Mouse (Mus musculus) kidney, adult 18-20 months (tissue): ENCODE data around the gene Syt1.

Experiments
- DNase-seq: peaks from one replicate; pipeline ENCODE4 v3.0.0; 2021

Gene Syt1

GRCm38 (mm10) chr10:108504925-108505324, 505.9 kb downstream of the Syt1 start:
- DNase-seq: peak; percentile 26

DNA sequence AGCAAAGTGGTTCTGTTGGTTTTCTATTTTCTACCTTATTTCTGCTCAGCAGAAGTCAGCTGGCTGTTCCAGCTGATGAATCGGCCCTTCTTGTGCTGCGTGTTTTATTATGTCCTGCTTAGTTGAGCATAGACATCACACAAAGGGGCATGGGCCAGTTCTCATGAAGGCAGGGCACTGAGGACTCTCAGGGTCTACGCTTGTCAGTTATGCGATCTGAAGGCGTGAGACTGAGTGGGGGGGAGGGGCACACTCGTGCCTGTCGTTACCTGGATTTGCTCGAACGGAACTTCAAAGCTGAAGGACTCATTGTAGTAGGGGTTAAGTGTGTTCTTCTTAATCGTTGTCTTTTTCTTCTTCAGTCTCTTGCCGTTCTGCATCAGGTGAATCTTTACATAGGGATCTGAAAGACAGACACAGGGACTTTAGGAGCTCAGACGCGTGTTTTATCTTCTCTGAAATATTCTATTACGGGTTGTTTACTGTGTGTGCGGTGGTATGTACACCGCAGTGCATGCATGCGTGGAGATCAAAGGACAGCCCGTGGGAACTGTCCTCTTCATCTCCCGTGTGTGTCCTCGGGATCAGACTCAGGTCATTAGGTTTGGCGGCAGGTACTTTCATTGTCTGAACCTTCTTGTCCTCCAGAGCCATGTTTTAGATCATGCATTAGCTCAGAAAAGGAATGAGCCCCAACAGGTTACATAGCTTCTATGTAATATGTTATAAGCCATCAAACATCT, 506.5 kb downstream of the Syt1 start:
- no peak for DNase-seq

DNA sequence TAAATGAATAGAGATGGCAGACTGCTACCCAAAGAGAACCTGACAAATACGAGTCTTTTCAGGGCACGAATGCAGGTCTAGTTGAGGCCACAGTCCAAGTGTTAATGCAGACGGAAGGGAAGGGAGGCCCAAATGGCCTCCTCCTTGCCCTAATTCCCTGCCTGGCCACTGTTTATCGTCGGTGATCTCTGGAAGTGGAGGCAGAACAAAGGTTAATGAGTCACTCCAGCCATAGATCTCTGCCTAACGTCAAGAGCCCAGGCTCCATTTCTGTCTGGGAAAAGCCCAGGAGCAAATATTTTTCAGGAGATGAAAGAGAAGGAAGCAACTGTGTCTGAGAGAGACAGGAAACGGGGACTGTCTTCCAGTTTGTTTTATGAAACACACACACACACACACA, 520.6 kb downstream of the Syt1 start:
- DNase-seq: no peak

GRCm38 (mm10) chr10:108483991-108484390, 526.8 kb downstream of the Syt1 start:
- DNase-seq: no peak

GRCm38 (mm10) chr10:108480146-108480850, 530.5 kb downstream of the Syt1 start:
- no peak for DNase-seq

GRCm38 (mm10) chr10:108470319-108470955, 540.3 kb downstream of the Syt1 start:
- DNase-seq: no peak

DNA sequence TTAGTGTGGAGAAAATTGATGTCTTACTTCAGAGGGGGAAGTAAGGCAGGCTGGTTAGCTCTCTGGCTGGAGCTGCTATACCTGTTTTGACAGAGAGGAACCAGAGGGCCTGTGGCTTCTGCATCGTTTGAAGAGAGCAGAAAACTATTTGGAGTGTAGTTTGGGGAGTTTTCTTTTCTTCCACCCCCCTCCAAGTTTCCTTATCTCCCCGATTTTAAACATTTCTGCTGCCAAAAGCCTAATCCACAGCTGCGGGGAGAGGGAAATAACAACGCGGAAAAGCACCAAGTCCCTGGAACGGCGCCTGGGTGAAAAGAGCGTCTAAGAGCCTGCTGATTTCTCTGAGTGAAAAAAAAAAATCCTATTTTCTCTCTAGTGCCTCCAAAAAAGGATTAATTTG, 544.2 kb downstream of the Syt1 start:
- no peak for DNase-seq

DNA sequence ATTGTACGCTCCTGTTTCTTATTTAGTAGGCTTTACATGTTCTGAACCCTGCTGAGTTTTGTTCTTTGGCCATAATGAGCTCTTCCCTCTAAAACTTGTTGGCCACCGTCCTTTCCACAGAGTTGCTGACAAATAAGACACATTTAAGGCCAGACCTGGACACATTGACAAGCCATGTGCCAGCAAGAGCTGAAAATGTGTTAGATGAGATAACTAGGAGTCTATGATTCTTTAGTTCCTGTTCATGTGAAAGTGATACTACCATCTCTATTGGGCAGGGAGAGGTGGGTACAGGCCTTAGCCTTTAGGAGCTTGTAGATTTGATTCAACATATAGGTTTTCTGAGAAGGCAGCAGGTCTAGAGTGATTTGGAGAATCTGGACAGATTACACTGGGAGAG, 548.9 kb downstream of the Syt1 start:
- no peak for DNase-seq

- no peak for DNase-seq
Observed at GRCm38 (mm10) chr10:108457054-108457453, 553.7 kb downstream of the Syt1 start.

DNA sequence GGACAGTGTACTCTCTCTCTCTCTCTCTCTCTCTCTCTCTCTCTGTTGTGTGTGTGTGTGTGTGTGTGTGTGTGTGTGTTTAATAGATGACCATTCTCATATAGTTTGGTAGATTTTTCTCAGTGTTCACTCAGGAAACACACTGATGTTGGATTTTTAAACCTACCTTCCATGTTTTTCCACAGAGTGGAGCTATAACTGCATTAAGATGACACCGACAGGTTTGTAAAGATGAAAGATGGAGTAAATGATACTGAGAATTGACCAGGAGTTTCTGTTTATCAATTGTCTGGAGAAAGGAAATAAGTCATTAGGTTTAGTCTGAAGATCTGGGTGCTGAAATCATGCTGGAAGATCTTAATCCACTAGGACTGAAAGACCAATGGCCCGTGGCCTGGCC, 554.9 kb downstream of the Syt1 start:
- DNase-seq: no peak

- DNase-seq: peak; percentile 59
Observed at GRCm38 (mm10) chr10:108455204-108455603, 555.6 kb downstream of the Syt1 start.

DNA sequence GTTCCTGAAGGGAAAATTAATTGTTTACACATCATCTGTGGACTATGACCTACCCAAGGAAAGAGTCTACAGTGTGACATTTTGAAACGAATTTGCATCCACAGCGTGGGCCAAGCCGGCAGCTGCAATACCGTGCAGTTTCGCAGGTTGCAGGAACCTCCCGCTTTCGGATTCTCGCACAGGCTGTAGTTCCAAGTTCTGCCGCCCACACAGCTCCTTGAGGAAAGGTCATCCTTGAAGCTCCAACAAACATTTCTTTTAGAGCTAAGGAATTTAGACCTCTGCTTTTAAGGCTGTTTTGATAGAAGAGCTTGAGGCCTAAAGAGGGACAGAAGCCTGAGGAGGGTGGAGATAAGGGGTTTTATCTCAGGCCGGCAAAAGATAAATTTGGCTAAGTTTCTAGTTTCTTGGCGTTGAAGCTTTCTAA, 556.1 kb downstream of the Syt1 start:
- peak; percentile 47 for DNase-seq

GRCm38 (mm10) chr10:108453561-108453960, 557.2 kb downstream of the Syt1 start:
- DNase-seq: peak; percentile 73

- DNase-seq: no peak
Observed at GRCm38 (mm10) chr10:108452421-108452820, 558.4 kb downstream of the Syt1 start.

- DNase-seq: no peak
Observed at GRCm38 (mm10) chr10:108451516-108451915, 559.3 kb downstream of the Syt1 start.

- DNase-seq: no peak
Observed at GRCm38 (mm10) chr10:108450401-108450800, 560.4 kb downstream of the Syt1 start.

DNA sequence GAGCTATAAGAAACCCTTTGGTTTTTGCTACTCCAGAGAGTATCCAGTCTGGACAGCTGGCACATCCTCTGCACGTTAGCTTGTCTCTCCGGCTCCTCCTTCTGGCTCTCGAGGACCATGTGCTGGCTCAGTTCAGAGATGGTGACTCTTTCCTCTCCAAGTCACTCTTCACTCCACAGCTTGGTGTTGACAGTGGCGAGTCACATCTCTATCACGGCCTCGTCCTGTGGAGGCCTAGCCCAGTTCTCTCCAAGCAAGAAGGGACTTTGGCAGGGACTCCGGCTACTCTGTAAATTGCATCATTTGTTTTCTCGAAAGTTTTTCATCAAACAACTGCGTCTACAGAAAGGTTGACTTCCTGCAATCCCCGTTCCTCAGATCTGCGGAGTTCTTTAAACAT, 562.4 kb downstream of the Syt1 start:
- no peak for DNase-seq
